Mouse (Mus musculus): ENCODE data around the gene Mtmr12. TPM values are rescaled to one million over a fixed set of nuclear protein-coding genes. Genes with fewer than 3 reads are reported as not detected.

Mtmr12 gene
- polyA plus RNA-seq, 1 experiment from 2014 or later = 16.5 TPM

GRCm38 (mm10) chr15:12301771-12302170 lies 96.9 kb downstream of the Mtmr12 start:
- DNase-seq (ENCODE audit: low spot score, missing footprints) (no peak), ATAC-seq (ENCODE audit: low FRiP score) (no peak)
- H3K9me3 ChIP-seq (ENCODE audit: control insufficient read depth, low read length) = no peaks in the 10 kb centered on the region
- H3K9ac ChIP-seq (ENCODE audit: low read length) = no peak overlapping the region
- no peak overlapping the region for H3K27ac ChIP-seq (ENCODE audit: low read depth, low read length)
- no peaks in the 10 kb centered on the region for H3K4me1 ChIP-seq (ENCODE audit: control insufficient read depth, insufficient read depth, low read length)
- H3K27me3 ChIP-seq (ENCODE audit: control insufficient read depth, insufficient read depth, low read length) = no peaks in the 10 kb centered on the region
- H3K4me3 ChIP-seq (ENCODE audit: low read depth, low read length) = no peak overlapping the region
- WGBS = 79% methylated on average over 4 of the region's 6 CpGs
- no peak overlapping the region for H3K4me2 ChIP-seq
- no peaks in the 10 kb centered on the region for H3K36me3 ChIP-seq (ENCODE audit: control insufficient read depth, insufficient read depth, low read length)

GRCm38 (mm10) chr15:12306188-12307071 lies 101.6 kb downstream of the Mtmr12 start:
- no peak overlapping the region for H3K4me2 ChIP-seq
- no peak overlapping the region for H3K27ac ChIP-seq (ENCODE audit: low read depth, low read length)
- 69% methylated on average over 8 of the region's 8 CpGs for WGBS
- ATAC-seq (ENCODE audit: low FRiP score) = no peak
- no peaks in the 10 kb centered on the region for H3K4me1 ChIP-seq (ENCODE audit: control insufficient read depth, insufficient read depth, low read length)
- no peak for DNase-seq (ENCODE audit: low spot score, missing footprints)
- H3K9ac ChIP-seq (ENCODE audit: low read length) = no peak overlapping the region
- no peaks in the 10 kb centered on the region for H3K36me3 ChIP-seq (ENCODE audit: control insufficient read depth, insufficient read depth, low read length)
- H3K4me3 ChIP-seq (ENCODE audit: low read depth, low read length) = no peak overlapping the region
- no peaks in the 10 kb centered on the region for H3K9me3 ChIP-seq (ENCODE audit: control insufficient read depth, low read length)
- no peaks in the 10 kb centered on the region for H3K27me3 ChIP-seq (ENCODE audit: control insufficient read depth, insufficient read depth, low read length)

- Histone ChIP-seq H3K27me3 (ENCODE audit: control insufficient read depth, insufficient read depth, low read length) (no peaks in the 10 kb centered on the region), H3K27ac (ENCODE audit: low read depth, low read length) (no peak overlapping the region), H3K4me2 (no peak overlapping the region), H3K36me3 (ENCODE audit: control insufficient read depth, insufficient read depth, low read length) (no peaks in the 10 kb centered on the region), H3K4me3 (ENCODE audit: low read depth, low read length) (no peak overlapping the region), H3K9me3 (ENCODE audit: control insufficient read depth, low read length) (no peaks in the 10 kb centered on the region), H3K9ac (ENCODE audit: low read length) (no peak overlapping the region), H3K4me1 (ENCODE audit: control insufficient read depth, insufficient read depth, low read length) (no peaks in the 10 kb centered on the region)
- ATAC-seq (ENCODE audit: low FRiP score) (no peak), DNase-seq (ENCODE audit: low spot score, missing footprints) (no peak)
- WGBS = 74% methylated on average over 4 of the region's 4 CpGs
These were observed 102.3 kb downstream of the Mtmr12 start for GRCm38 (mm10) chr15:12307114-12307513.

- Histone ChIP-seq H3K27me3 (ENCODE audit: control insufficient read depth, insufficient read depth, low read length) (no peaks in the 10 kb centered on the region), H3K4me3 (ENCODE audit: low read depth, low read length) (no peak overlapping the region), H3K9ac (ENCODE audit: low read length) (no peak overlapping the region), H3K27ac (ENCODE audit: low read depth, low read length) (no peak overlapping the region), H3K9me3 (ENCODE audit: control insufficient read depth, low read length) (no peaks in the 10 kb centered on the region), H3K36me3 (ENCODE audit: control insufficient read depth, insufficient read depth, low read length) (no peaks in the 10 kb centered on the region), H3K4me2 (no peak overlapping the region), H3K4me1 (ENCODE audit: control insufficient read depth, insufficient read depth, low read length) (no peaks in the 10 kb centered on the region)
- DNase-seq (ENCODE audit: low spot score, missing footprints) = no peak
- ATAC-seq (ENCODE audit: low FRiP score) = no peak
- 88% methylated on average over 5 of the region's 5 CpGs for whole genome bisulfite sequencing
These were observed 103.7 kb downstream of the Mtmr12 start for GRCm38 (mm10) chr15:12308539-12308938.

DNA sequence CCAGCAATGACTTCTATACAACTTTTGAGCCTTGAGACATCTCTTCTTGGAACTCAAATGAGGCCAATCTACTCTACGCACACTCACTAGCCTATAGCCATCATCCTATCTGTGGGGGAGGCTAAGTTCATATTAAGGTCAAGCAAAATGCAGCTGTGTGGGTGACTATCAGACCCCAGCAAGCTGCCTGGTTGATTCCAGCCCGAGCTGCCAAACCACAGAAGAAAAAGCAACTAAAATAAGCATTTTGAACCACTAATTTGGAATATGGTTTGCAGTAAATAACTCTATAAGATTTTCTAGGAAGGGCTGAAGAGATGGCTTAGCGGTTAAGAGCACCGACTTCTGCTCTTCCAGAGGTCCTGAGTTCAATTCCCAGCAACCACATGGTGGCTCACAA lies 105.8 kb downstream of the Mtmr12 start:
- Histone ChIP-seq H3K4me1 (ENCODE audit: control insufficient read depth, insufficient read depth, low read length) (no peaks in the 10 kb centered on the region), H3K36me3 (ENCODE audit: control insufficient read depth, insufficient read depth, low read length) (no peaks in the 10 kb centered on the region), H3K27ac (ENCODE audit: low read depth, low read length) (no peak overlapping the region), H3K9ac (ENCODE audit: low read length) (no peak overlapping the region), H3K9me3 (ENCODE audit: control insufficient read depth, low read length) (no peaks in the 10 kb centered on the region), H3K4me3 (ENCODE audit: low read depth, low read length) (no peak overlapping the region), H3K27me3 (ENCODE audit: control insufficient read depth, insufficient read depth, low read length) (no peaks in the 10 kb centered on the region), H3K4me2 (no peak overlapping the region)
- DNase-seq (ENCODE audit: low spot score, missing footprints) = no peak
- ATAC-seq (ENCODE audit: low FRiP score) = no peak
- WGBS = 88% methylated on average over 4 of the region's 4 CpGs

DNA sequence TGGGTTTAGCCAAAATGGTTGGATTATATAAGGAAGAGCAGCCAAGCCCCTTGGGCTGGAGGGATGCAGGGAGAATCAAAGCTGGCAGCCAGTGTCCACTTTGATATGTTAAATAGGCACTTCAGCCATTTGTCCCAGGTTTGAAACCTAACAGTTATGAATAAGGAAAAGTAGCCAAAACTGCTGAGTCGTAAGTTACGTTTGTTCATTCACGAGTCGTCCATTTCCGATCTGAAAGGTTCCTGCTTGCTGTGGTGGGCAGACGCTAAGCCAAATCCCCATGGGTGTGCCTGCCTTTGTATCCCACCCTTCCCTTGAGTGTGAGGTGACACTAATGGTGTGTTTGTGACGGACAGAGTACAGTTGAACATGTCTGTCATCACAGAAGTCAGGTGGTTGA lies 106.6 kb downstream of the Mtmr12 start:
- H3K9me3 ChIP-seq (ENCODE audit: control insufficient read depth, low read length) = no peaks in the 10 kb centered on the region
- ATAC-seq (ENCODE audit: low FRiP score) = no peak
- WGBS = 90% methylated on average over 7 of the region's 7 CpGs

DNA sequence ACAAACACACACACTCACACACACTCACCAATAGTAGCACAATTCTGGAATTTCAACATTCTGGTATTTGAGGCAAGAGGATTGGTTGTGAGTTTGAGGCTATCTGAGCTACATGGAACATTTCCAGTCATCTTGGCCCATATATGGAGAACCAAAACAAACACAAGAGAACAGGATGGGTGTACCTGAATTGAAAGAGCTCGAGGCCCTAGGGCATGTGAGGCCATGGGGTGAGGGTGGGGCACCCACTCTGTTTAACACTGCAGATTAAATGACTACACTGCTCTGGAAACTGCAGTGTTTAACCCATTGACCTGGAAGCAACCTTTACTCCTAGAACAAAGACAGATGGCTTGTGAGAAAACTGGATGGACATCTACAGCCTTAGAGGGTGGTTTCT lies 108.4 kb downstream of the Mtmr12 start:
- WGBS = 54% methylated on average over 1 of the region's 1 CpGs
- ATAC-seq (ENCODE audit: low FRiP score) (no peak), DNase-seq (ENCODE audit: low spot score, missing footprints) (no peak)
- Histone ChIP-seq H3K4me2 (no peak overlapping the region), H3K27ac (ENCODE audit: low read depth, low read length) (no peak overlapping the region), H3K4me3 (ENCODE audit: low read depth, low read length) (no peak overlapping the region), H3K9ac (ENCODE audit: low read length) (no peak overlapping the region), H3K4me1 (ENCODE audit: control insufficient read depth, insufficient read depth, low read length) (no peaks in the 10 kb centered on the region), H3K36me3 (ENCODE audit: control insufficient read depth, insufficient read depth, low read length) (no peaks in the 10 kb centered on the region), H3K9me3 (ENCODE audit: control insufficient read depth, low read length) (no peaks in the 10 kb centered on the region), H3K27me3 (ENCODE audit: control insufficient read depth, insufficient read depth, low read length) (no peaks in the 10 kb centered on the region)

More for the DNA sequence above, 106.6 kb downstream of the Mtmr12 start:
- no peak for DNase-seq (ENCODE audit: low spot score, missing footprints)
- Histone ChIP-seq H3K36me3 (ENCODE audit: control insufficient read depth, insufficient read depth, low read length) (no peaks in the 10 kb centered on the region), H3K4me1 (ENCODE audit: control insufficient read depth, insufficient read depth, low read length) (no peaks in the 10 kb centered on the region), H3K27me3 (ENCODE audit: control insufficient read depth, insufficient read depth, low read length) (no peaks in the 10 kb centered on the region), H3K27ac (ENCODE audit: low read depth, low read length) (no peak overlapping the region), H3K4me2 (no peak overlapping the region), H3K4me3 (ENCODE audit: low read depth, low read length) (no peak overlapping the region), H3K9ac (ENCODE audit: low read length) (no peak overlapping the region)

DNA sequence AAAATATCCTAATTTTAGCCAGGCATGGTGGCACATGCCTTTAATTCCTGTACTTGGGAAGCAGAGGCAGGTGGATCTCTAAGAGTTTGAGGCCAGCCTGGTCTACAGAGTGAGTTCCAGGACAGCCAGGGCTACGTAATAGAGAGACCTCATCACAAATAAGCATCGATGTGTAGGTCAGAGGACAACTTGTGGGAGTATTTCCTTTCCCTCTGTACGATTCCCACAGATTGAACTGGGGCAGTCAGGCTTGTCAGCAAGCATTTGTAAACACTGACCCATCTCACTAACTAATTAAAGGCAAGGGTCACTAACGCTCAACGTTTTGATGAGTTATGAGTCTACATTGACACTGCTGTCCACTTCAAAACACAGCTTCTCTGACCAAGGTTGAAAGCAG lies 109.8 kb downstream of the Mtmr12 start:
- no peaks in the 10 kb centered on the region for H3K9me3 ChIP-seq (ENCODE audit: control insufficient read depth, low read length)
- H3K27ac ChIP-seq (ENCODE audit: low read depth, low read length) = no peak overlapping the region
- H3K36me3 ChIP-seq (ENCODE audit: control insufficient read depth, insufficient read depth, low read length) = no peaks in the 10 kb centered on the region
- H3K4me1 ChIP-seq (ENCODE audit: control insufficient read depth, insufficient read depth, low read length) = no peaks in the 10 kb centered on the region
- DNase-seq (ENCODE audit: low spot score, missing footprints) = no peak
- WGBS = 90% methylated on average over 5 of the region's 5 CpGs
- no peak for ATAC-seq (ENCODE audit: low FRiP score)
- no peak overlapping the region for H3K4me3 ChIP-seq (ENCODE audit: low read depth, low read length)
- no peak overlapping the region for H3K4me2 ChIP-seq
- H3K27me3 ChIP-seq (ENCODE audit: control insufficient read depth, insufficient read depth, low read length) = no peaks in the 10 kb centered on the region
- H3K9ac ChIP-seq (ENCODE audit: low read length) = no peak overlapping the region

DNA sequence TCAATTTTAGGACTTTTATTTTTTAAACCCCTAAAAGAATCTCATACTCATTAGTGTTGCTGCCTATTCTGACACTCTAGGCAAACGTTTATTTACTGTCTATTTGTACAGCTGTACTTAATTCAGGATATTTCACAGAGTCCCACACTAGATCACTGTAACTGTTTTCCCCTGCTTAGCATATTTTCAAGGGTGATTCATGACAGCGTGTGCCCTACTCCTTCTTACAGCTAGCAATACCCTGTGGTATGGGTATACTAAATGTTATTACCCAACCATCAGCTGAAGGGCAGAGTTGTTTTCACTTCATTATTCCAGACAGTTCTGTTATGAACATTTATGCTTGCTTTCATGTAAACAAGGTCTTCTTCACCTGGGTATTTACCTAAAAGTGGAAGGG lies 111.2 kb downstream of the Mtmr12 start:
- Histone ChIP-seq H3K27ac (ENCODE audit: low read depth, low read length) (no peak overlapping the region), H3K4me1 (ENCODE audit: control insufficient read depth, insufficient read depth, low read length) (no peaks in the 10 kb centered on the region), H3K27me3 (ENCODE audit: control insufficient read depth, insufficient read depth, low read length) (peaks cover 3% of the 10 kb centered on the region; the same call in 1 of the 2 replicates), H3K36me3 (ENCODE audit: control insufficient read depth, insufficient read depth, low read length) (no peaks in the 10 kb centered on the region), H3K4me3 (ENCODE audit: low read depth, low read length) (no peak overlapping the region), H3K9me3 (ENCODE audit: control insufficient read depth, low read length) (no peaks in the 10 kb centered on the region), H3K9ac (ENCODE audit: low read length) (no peak overlapping the region), H3K4me2 (no peak overlapping the region)
- DNase-seq (ENCODE audit: low spot score, missing footprints) = no peak
- WGBS = 63% methylated on average over 2 of the region's 2 CpGs
- no peak for ATAC-seq (ENCODE audit: low FRiP score)
